In the genomic region with DNA sequence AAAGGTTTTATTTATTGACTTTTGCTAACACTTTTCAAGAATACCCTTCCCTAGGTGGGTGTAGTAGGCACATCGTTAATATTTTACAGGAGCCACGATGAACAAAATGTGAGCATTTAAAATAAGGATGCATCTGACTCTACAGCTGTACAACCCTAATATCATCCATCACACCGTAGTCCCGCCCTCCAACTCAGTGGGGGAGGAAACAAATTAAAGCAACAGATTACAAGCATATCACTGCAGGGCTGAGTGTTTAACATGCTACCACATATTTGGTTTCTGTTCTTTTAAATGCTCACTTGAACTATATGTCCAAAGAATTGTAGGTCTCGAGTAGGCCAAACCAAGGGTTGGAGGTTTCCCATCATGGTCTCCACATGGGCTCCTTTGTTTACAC, we compare ENCODE assay signal across 12 mouse cellular contexts. TPM values are rescaled to one million over a fixed set of nuclear protein-coding genes. Genes with fewer than 3 reads are reported as not detected.
DNase-seq lines count a peak whose midpoint lies in the region; ATAC-seq and TF ChIP-seq lines count a peak whose summit lies in the region.
"Had no signal": no experiment of that assay in that cellular context is flagged by ENCODE, and none has a peak within 500 bp of the region (broad histone marks: within the 10 kb centered on the region; RNA-seq: fewer than 3 reads in every experiment).

No protein-coding gene starts in this region.

- no peaks in the 10 kb centered on the region; the same call in 1 of the 2 replicates for H3K4me1 ChIP-seq in hindbrain, embryonic 11.5 days (replicated peaks; ENCODE audit: control insufficient read depth, insufficient read depth, low read length)
- peaks cover 12% of the 10 kb centered on the region for H3K4me1 ChIP-seq in hindbrain, embryonic 10.5 days (replicated peaks)
- 0 out of 2 replicates have a peak, but pooled peaks cover 2% of the 10 kb centered on the region for H3K4me1 ChIP-seq in midbrain, embryonic 12.5 days
- no peaks in the 10 kb centered on the region; the same call in 1 of the 2 replicates for H3K4me1 ChIP-seq in midbrain, embryonic 14.5 days (ENCODE audit: control insufficient read depth, insufficient read depth, low read length)

- WGBS in hindbrain, embryonic 11.5 days: 94% methylated on average over 5 of the region's 5 CpGs
- WGBS in hindbrain, embryonic 10.5 days: 92% methylated on average over 5 of the region's 5 CpGs
- 94% methylated on average over 5 of the region's 5 CpGs for WGBS in midbrain, embryonic 12.5 days
- WGBS in midbrain, embryonic 14.5 days: 93% methylated on average over 5 of the region's 5 CpGs

- peak; percentile 3 for DNase-seq in hindbrain, embryonic 11.5 days (ENCODE audit: low spot score)
- DNase-seq in hindbrain, embryonic 10.5 days (ENCODE audit: low spot score): no peak
- no peak for DNase-seq in midbrain, embryonic 14.5 days
- DNase-seq in A20 (ENCODE audit: low read depth, low spot score): peak; percentile 67
- peak; percentile 0 for DNase-seq in brain, embryonic 14.5 days (ENCODE audit: low read depth)
- no peak for DNase-seq in c-Kit-positive CD71-positive TER-119-positive erythroid progenitor cells, embryonic 14.5 days (ENCODE audit: low spot score)
- DNase-seq: cerebellum, adult 9-11 months had no signal

- H3K27me3 ChIP-seq in hindbrain, embryonic 11.5 days (ENCODE audit: control insufficient read depth, insufficient read depth, low read length): no peaks in the 10 kb centered on the region
- peaks cover 40% of the 10 kb centered on the region for H3K27me3 ChIP-seq in hindbrain, embryonic 10.5 days (ENCODE audit: insufficient read depth, poor library complexity, severe bottlenecking)
- H3K27me3 ChIP-seq in midbrain, embryonic 12.5 days: peaks cover 18% of the 10 kb centered on the region
- H3K27me3 ChIP-seq in midbrain, embryonic 14.5 days (ENCODE audit: control insufficient read depth, insufficient read depth, low read length): no peaks in the 10 kb centered on the region

- ATAC-seq in hindbrain, embryonic 11.5 days (ENCODE audit: low FRiP score): no peak
- no peak for ATAC-seq in midbrain, embryonic 12.5 days (ENCODE audit: low FRiP score, low read depth)
- ATAC-seq in midbrain, embryonic 14.5 days (ENCODE audit: low FRiP score, low TSS enrichment): no peak

- H3K36me3 ChIP-seq in hindbrain, embryonic 11.5 days (ENCODE audit: control insufficient read depth, insufficient read depth, low read length): no peaks in the 10 kb centered on the region
- H3K36me3 ChIP-seq in hindbrain, embryonic 10.5 days: no peaks in the 10 kb centered on the region
- no peaks in the 10 kb centered on the region for H3K36me3 ChIP-seq in midbrain, embryonic 12.5 days
- no peaks in the 10 kb centered on the region for H3K36me3 ChIP-seq in midbrain, embryonic 14.5 days (ENCODE audit: control insufficient read depth, insufficient read depth, low read length)
- H3K36me3 ChIP-seq: heart, embryonic 15.5 days had no signal

- no peak overlapping the region for H3K27ac ChIP-seq in hindbrain, embryonic 11.5 days (ENCODE audit: low read depth, low read length)
- H3K27ac ChIP-seq in hindbrain, embryonic 10.5 days: no peak overlapping the region
- no peak overlapping the region for H3K27ac ChIP-seq in midbrain, embryonic 12.5 days (replicated peaks)
- H3K27ac ChIP-seq in midbrain, embryonic 14.5 days (replicated peaks; ENCODE audit: low read depth, low read length): no peak overlapping the region
- H3K27ac ChIP-seq: heart, embryonic 15.5 days; macrophage; stomach, postnatal 0 days had no signal

- no peak overlapping the region for H3K4me2 ChIP-seq in hindbrain, embryonic 11.5 days (replicated peaks; ENCODE audit: low read depth, low read length)
- peak overlapping the region; percentile 68; the same call in 1 of the 2 replicates for H3K4me2 ChIP-seq in midbrain, embryonic 12.5 days (replicated peaks)
- H3K4me2 ChIP-seq in midbrain, embryonic 14.5 days (ENCODE audit: low read length): no peak overlapping the region

- no peak overlapping the region for H3K9ac ChIP-seq in hindbrain, embryonic 11.5 days (ENCODE audit: low read depth, low read length)
- H3K9ac ChIP-seq in midbrain, embryonic 12.5 days (replicated peaks): no peak overlapping the region
- H3K9ac ChIP-seq in midbrain, embryonic 14.5 days (replicated peaks; ENCODE audit: low read length): no peak overlapping the region
- H3K9ac ChIP-seq: liver, postnatal 0 days had no signal

- no peak for TF ChIP-seq POLR2A in brain, embryonic 14.5 days (IDR thresholded peaks at IDR 0.05; ENCODE audit: borderline replicate concordance, extremely low read depth, insufficient read depth, insufficient read length, poor library complexity, severe bottlenecking)

- H3K9me3 ChIP-seq in hindbrain, embryonic 11.5 days (ENCODE audit: control insufficient read depth, low read length): no peaks in the 10 kb centered on the region
- H3K9me3 ChIP-seq in hindbrain, embryonic 10.5 days: no peaks in the 10 kb centered on the region
- H3K9me3 ChIP-seq in midbrain, embryonic 12.5 days: no peaks in the 10 kb centered on the region
- H3K9me3 ChIP-seq in midbrain, embryonic 14.5 days (ENCODE audit: control insufficient read depth, low read length): no peaks in the 10 kb centered on the region
- H3K9me3 ChIP-seq: heart, embryonic 15.5 days had no signal

- no peak for TF ChIP-seq CTCF in brain, embryonic 14.5 days (IDR thresholded peaks at IDR 0.05; ENCODE audit: borderline replicate concordance, extremely low read depth, insufficient read depth, insufficient read length)

- no peak overlapping the region for H3K4me3 ChIP-seq in hindbrain, embryonic 11.5 days (ENCODE audit: low read depth, low read length)
- no peak overlapping the region for H3K4me3 ChIP-seq in hindbrain, embryonic 10.5 days
- no peak overlapping the region for H3K4me3 ChIP-seq in midbrain, embryonic 12.5 days
- no peak overlapping the region for H3K4me3 ChIP-seq in midbrain, embryonic 14.5 days (replicated peaks; ENCODE audit: low read depth, low read length)

RNA-seq across cellular contexts. Expression of gene Gfi1, which starts 38.7 kb away (rescaled TPM):
- polyA plus RNA-seq in hindbrain, embryonic 11.5 days (2014; fragmentation: Nextera tagmentation; extraction: Ambion mirVana): 0.07 and 0.12 TPM in 2 replicates
- 0.05 TPM in 1 of 2 replicates, not detected in the other for polyA plus RNA-seq in hindbrain, embryonic 10.5 days (2016; fragmentation: Nextera tagmentation; extraction: Ambion mirVana)
- polyA plus RNA-seq in midbrain, embryonic 12.5 days (2016; fragmentation: Nextera tagmentation; extraction: Ambion mirVana): 0.08 TPM in 1 of 2 replicates, not detected in the other
- polyA plus RNA-seq in midbrain, embryonic 14.5 days (2014; fragmentation: Nextera tagmentation; extraction: Ambion mirVana): not detected in 2 replicates
- polyA plus RNA-seq in brain, embryonic 14.5 days (2012; rRNA removed): 0.10 and 0.11 TPM in 2 replicates

Comparison
In these comparisons a context has a peak if more than half of its experiments do, and no peak if none do; other contexts are left out.
1. DNase-seq: peak in hindbrain, embryonic 11.5 days (single experiment), A20 (single experiment) and brain, embryonic 14.5 days (single experiment); none in hindbrain, embryonic 10.5 days (single experiment), midbrain, embryonic 14.5 days (single experiment) and c-Kit-positive CD71-positive TER-119-positive erythroid progenitor cells, embryonic 14.5 days (single experiment).